Mouse (Mus musculus) lung, adult 2 months (tissue): Measurements from ENCODE around the gene Prodh2.

Experiments
- CTCF ChIP-seq: fragments of 200-500 bp; IDR thresholded peaks from 2 replicates; pipeline ENCODE4 v1.5.1; 2011; ENCODE audit warnings: mild to moderate bottlenecking, low read length, control low read depth; ENCODE audit not compliant: insufficient read depth
- POLR2A ChIP-seq: fragments of 200-500 bp; IDR thresholded peaks from 2 replicates; pipeline ENCODE4 v1.6.1; 2011; ENCODE audit warnings: low read depth, mild to moderate bottlenecking, control low read depth, low read length, borderline replicate concordance; ENCODE audit errors: extremely low read depth

DNA sequence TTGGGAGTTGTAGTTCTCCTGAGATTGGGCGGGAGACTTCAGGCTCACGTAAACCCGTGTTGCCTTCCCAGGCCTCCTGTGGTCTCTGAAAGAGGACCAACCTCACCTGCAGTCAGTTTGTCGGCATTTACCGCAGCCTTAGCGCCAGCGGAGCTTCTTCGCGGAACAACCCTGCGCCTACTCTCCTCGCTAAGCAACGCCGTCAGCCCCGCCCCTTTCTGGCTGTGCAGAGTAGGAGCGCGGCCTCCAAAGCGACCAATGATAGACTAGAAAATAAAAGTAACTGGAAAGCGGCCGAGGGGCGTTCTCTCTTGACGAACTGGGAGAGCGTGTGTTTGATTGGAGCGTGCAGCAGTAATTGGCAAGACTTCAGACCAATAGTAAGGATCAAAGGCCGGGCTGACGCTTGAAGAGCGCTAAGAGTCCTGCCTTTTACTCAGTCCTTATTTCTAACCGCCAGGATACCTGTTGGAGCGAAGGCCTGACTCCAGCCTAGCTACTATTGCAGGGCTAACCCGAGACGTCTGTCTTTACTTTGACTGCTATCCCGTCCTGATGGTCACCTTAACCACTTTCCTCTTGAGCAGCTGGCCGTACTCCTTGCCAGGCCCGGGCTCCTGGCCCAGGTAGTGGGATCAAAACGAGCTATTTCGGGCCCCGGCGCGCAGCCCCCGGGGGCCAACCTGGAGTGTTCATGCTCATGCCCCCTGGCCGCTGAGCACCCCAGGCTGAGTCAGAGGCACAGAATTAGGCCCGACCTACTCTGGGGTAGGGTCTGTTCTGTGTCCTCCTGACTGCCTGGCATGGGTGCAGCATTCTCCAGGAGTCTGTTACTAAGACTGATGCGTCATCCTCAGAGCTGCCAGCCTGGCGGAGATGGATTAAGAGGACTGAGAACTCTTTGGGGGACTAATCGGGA, 58.9 kb downstream of the Prodh2 start, which contains the start of the genes Hspb6 and Proser3:
- TF ChIP-seq POLR2A = peak; percentile 93; the same call in 1 of the 2 replicates
- TF ChIP-seq CTCF = 0 out of 2 replicates have a peak, but pooled peaks have one; percentile 5
